Mouse (Mus musculus) spleen, adult 2 months (tissue): ENCODE results near the gene Iqschfp.

Source experiments
- CTCF ChIP-seq: fragments of 200-500 bp; IDR thresholded peaks from 2 replicates; pipeline ENCODE4 v1.5.1; 2011; ENCODE audit warnings: mild to moderate bottlenecking, inconsistent platforms; ENCODE audit not compliant: insufficient read depth, insufficient read length, insufficient replicate concordance; ENCODE audit errors: extremely low read depth
- POLR2A ChIP-seq: fragments of 200-500 bp; IDR thresholded peaks from 2 replicates; pipeline ENCODE4 v1.6.1; 2011; ENCODE audit warnings: low read depth, low read length, inconsistent platforms

DNA sequence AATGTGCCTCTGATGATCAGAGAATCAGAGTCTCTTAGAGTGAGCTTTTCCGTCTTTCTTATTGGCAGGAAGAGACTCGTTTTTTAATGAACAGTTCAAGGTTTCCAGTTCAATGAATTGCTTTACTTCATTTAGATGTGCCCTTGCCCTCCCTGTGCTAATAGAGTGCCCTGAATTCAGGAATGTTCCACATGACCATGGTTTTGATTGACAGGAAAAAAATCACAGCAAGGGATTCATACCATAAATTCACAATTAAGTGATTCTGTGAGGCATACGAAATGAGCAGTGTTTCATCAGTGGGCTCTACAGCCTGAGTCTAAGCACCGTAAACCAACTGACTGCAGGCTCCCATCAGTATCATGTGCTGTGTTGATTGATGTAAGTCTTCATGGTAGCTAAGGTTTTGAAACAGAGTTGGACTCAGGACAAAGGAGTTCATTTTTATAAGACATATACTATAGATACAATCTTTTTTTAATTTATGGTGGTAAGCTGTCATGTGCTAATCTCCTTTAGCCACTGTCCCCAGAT, 312.0 kb downstream of the Iqschfp start:
- TF ChIP-seq CTCF (no peak), POLR2A (no peak)
